Mouse (Mus musculus) limb, embryonic 13.5 days (tissue): ENCODE measurements around the gene Nr3c2. TPM values are rescaled to one million over a fixed set of nuclear protein-coding genes. Genes with fewer than 3 reads are reported as not detected.

ENCODE experiments used
- ATAC-seq: fragments of 200-750 bp; cut with Nextera tagmentation; 2 replicates; pipeline ENCODE4 v1.8.0; 2017; ENCODE audit warnings: low read depth, moderate number of reproducible peaks, moderate TSS enrichment; ENCODE audit not compliant: low FRiP score
- H3K27ac ChIP-seq: fragments of 300-500 bp; sonication (generic); 2 replicates; pipeline ENCODE4 v1.5.1; 2015; ENCODE audit warnings: inconsistent platforms, mild to moderate bottlenecking, moderate library complexity
- H3K27me3 ChIP-seq: fragments of 300-500 bp; sonication (generic); 2 replicates; pipeline ENCODE4 v1.6.1; 2015; ENCODE audit warnings: mild to moderate bottlenecking, inconsistent platforms
- H3K36me3 ChIP-seq: fragments of 300-500 bp; sonication (generic); 2 replicates; pipeline ENCODE4 v1.6.1; 2015; ENCODE audit warnings: inconsistent platforms, mild to moderate bottlenecking, moderate library complexity
- H3K4me1 ChIP-seq: fragments of 300-500 bp; sonication (generic); 2 replicates; pipeline ENCODE4 v1.6.1; 2015; ENCODE audit warnings: inconsistent platforms
- H3K4me2 ChIP-seq: fragments of 300-500 bp; sonication (generic); replicated peaks from 2 replicates; pipeline ENCODE4 v1.6.1; 2015; ENCODE audit warnings: inconsistent platforms, mild to moderate bottlenecking, moderate library complexity
- H3K4me3 ChIP-seq: fragments of 300-500 bp; sonication (generic); 2 replicates; pipeline ENCODE4 v1.5.1; 2015; ENCODE audit warnings: moderate library complexity, mild to moderate bottlenecking, inconsistent platforms
- H3K9ac ChIP-seq: fragments of 300-500 bp; sonication (generic); 2 replicates; pipeline ENCODE4 v1.6.1; 2015; ENCODE audit warnings: mild to moderate bottlenecking, inconsistent platforms
- H3K9me3 ChIP-seq: fragments of 300-500 bp; sonication (generic); 2 replicates; pipeline ENCODE4 v1.6.1; 2016; ENCODE audit warnings: inconsistent platforms
- WGBS: fragments of 180-500 bp; shearing (Covaris S2); methylation state at CpG from one replicate; pipeline ENCODE4 v1.1.7; 2015; 5-methylcytosine and 5-hydroxymethylcytosine counted together
- polyA plus RNA-seq: library from polyadenylated mRNA; unstranded; fragments of >200 nt; fragmentation: Nextera tagmentation; extraction: Ambion mirVana; gene quantifications from 2 replicates; pipeline ENCODE4 v1.2.1, GENCODE M21; 2015

The Nr3c2 gene
- polyA plus RNA-seq, 1 experiment from 2014 or later: 4.7 TPM

DNA sequence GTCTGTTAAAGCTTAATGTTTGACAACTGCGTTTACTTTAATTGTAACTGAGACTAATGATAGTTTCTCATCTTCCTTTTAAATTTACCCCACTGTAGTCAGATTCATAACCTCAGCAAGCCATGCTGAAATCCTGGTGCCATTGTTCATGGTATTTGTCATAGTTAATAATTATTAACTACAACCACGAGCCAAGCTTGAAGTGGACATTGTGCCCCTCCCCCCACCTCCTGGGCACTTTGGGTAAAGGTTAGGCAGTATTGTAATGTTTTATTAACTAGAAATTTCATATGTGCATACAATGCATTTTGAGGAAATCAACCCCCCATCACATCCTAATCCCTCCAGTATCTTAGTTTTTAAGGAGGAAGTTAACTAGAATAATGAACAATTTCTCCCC lies 201.1 kb downstream of the Nr3c2 start:
- WGBS: 87% methylated on average over 2 of the region's 2 CpGs

DNA sequence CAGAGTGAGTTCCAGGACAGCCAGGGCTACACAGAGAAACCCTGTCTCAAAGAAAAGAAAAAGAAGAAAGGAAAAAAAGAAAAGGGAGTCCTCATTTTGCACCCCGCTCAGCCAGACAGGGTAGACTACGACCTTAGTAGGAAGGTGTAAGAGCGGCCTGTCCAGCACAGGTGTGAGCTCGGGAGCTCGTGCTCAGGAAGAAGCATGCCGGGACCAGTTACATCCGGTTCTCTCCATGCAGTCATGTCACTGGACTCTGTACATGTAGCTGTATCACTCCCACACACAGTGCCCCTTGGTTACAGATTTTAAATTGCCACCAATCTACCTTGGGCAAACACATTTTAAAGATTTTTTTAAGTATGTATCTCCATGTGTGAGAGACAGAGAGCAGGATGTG lies 203.6 kb downstream of the Nr3c2 start:
- Histone ChIP-seq H3K36me3 (no peaks in the 10 kb centered on the region), H3K27ac (no peak overlapping the region), H3K4me2 (no peak overlapping the region), H3K27me3 (no peaks in the 10 kb centered on the region), H3K9me3 (no peaks in the 10 kb centered on the region), H3K9ac (no peak overlapping the region), H3K4me1 (peaks cover 5% of the 10 kb centered on the region; the same call in 1 of the 2 replicates), H3K4me3 (no peak overlapping the region)
- 91% methylated on average over 7 of the region's 7 CpGs for WGBS
- no peak for ATAC-seq

More for the DNA sequence above, 201.1 kb downstream of the Nr3c2 start:
- H3K4me1 ChIP-seq: no peaks in the 10 kb centered on the region
- no peaks in the 10 kb centered on the region for H3K27me3 ChIP-seq
- H3K4me2 ChIP-seq: no peak overlapping the region
- no peak for ATAC-seq
- H3K4me3 ChIP-seq: no peak overlapping the region
- no peak overlapping the region for H3K9ac ChIP-seq
- H3K36me3 ChIP-seq: no peaks in the 10 kb centered on the region
- H3K27ac ChIP-seq: no peak overlapping the region
- H3K9me3 ChIP-seq: no peaks in the 10 kb centered on the region

DNA sequence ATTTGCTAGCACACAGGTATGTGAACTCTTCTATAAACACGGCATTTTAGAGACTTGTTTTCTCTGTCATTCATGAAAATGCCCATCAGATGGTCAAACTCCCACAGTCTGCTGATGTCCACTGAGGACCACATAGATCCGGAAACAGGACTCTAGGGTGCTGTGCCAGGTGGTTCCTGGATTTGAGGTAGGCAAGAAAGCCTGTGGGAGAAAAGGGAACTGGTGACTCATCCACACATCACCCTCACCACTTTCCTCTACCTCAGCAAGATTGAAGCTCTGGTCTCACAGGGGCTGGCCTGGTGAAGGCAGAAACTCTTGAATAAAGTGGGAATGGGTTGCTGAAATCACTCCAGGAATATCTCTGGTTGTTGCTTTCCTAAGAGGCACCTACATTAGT lies 213.5 kb downstream of the Nr3c2 start:
- 79% methylated on average over 2 of the region's 2 CpGs for WGBS
- Histone ChIP-seq H3K9me3 (no peaks in the 10 kb centered on the region), H3K27me3 (no peaks in the 10 kb centered on the region), H3K36me3 (no peaks in the 10 kb centered on the region), H3K27ac (no peak overlapping the region), H3K9ac (no peak overlapping the region), H3K4me1 (no peaks in the 10 kb centered on the region), H3K4me3 (no peak overlapping the region), H3K4me2 (no peak overlapping the region)
- no peak for ATAC-seq

- no peak overlapping the region for H3K9ac ChIP-seq
- H3K4me3 ChIP-seq: no peak overlapping the region
- no peak overlapping the region for H3K4me2 ChIP-seq
- H3K27ac ChIP-seq: no peak overlapping the region
- H3K4me1 ChIP-seq: no peaks in the 10 kb centered on the region
- H3K36me3 ChIP-seq: no peaks in the 10 kb centered on the region
- no peak for ATAC-seq
- no peaks in the 10 kb centered on the region for H3K27me3 ChIP-seq
- 87% methylated on average over 10 of the region's 10 CpGs for WGBS
- no peaks in the 10 kb centered on the region for H3K9me3 ChIP-seq
Measured at GRCm38 (mm10) chr8:77114769-77115168, 215.5 kb downstream of the Nr3c2 start.

GRCm38 (mm10) chr8:77116419-77117079 lies 217.3 kb downstream of the Nr3c2 start:
- Histone ChIP-seq H3K9ac (no peak overlapping the region), H3K4me3 (no peak overlapping the region), H3K4me2 (no peak overlapping the region), H3K36me3 (no peaks in the 10 kb centered on the region), H3K4me1 (peaks cover 10% of the 10 kb centered on the region), H3K27me3 (no peaks in the 10 kb centered on the region), H3K9me3 (no peaks in the 10 kb centered on the region), H3K27ac (no peak overlapping the region)
- WGBS: 77% methylated on average over 7 of the region's 7 CpGs
- ATAC-seq: no peak

DNA sequence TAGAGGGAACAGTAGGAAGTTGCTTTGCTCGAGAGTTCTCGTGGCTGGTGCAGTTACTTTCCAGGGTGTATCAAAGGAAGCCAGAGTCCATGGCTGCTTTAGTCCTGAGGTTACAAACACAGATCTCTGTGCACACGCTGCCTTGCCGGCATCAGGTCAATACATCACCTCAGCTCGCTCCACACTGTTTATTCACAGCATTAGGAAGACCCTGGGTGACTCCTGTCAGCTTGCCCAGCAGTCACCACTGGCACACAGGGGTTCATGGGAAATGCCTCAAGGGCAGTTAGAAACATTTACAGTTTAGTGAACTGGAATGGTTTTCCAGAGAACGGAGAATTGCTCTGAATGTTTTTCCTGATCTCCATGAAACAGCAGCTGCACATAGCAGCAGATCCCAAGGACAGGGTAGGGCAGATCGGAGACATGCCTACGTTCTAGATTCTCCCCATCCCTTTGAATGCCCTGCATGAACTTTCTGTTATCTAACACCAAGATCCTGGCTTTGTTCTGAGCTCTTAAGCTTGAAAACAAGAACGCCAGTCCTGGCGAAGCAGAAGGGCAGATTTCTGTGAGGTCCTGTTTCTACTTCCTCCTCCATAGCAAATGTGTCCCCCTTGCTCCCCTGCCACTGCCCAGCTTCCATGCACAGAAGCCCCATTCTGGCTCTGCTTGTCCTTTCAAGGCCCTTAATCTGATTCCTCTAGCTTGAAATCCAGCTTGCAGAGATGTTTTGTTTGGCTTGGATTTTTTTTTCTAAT lies 221.7 kb downstream of the Nr3c2 start:
- no peak for ATAC-seq
- H3K27ac ChIP-seq: peak overlapping the region; percentile 34; the same call in 1 of the 2 replicates
- WGBS: 39% methylated on average over 10 of the region's 10 CpGs

GRCm38 (mm10) chr8:77121571-77121890 lies 222.3 kb downstream of the Nr3c2 start:
- no peaks in the 10 kb centered on the region for H3K27me3 ChIP-seq
- H3K4me1 ChIP-seq: peaks cover 12% of the 10 kb centered on the region
- H3K4me3 ChIP-seq: no peak overlapping the region
- ATAC-seq: no peak
- no peak overlapping the region for H3K4me2 ChIP-seq
- no peak overlapping the region for H3K9ac ChIP-seq
- no peak overlapping the region; the same call in 1 of the 2 replicates for H3K27ac ChIP-seq
- WGBS: 17% methylated on average over 1 of the region's 1 CpGs
- H3K9me3 ChIP-seq: no peaks in the 10 kb centered on the region
- no peaks in the 10 kb centered on the region for H3K36me3 ChIP-seq

More for the DNA sequence above, 221.7 kb downstream of the Nr3c2 start:
- Histone ChIP-seq H3K9ac (no peak overlapping the region), H3K4me2 (no peak overlapping the region), H3K9me3 (no peaks in the 10 kb centered on the region), H3K27me3 (no peaks in the 10 kb centered on the region), H3K36me3 (no peaks in the 10 kb centered on the region), H3K4me1 (peaks cover 12% of the 10 kb centered on the region), H3K4me3 (no peak overlapping the region)

GRCm38 (mm10) chr8:77122300-77122699 lies 223.1 kb downstream of the Nr3c2 start:
- WGBS: 80% methylated on average over 5 of the region's 5 CpGs
- no peak for ATAC-seq
- Histone ChIP-seq H3K4me2 (no peak overlapping the region), H3K27ac (no peak overlapping the region), H3K9me3 (no peaks in the 10 kb centered on the region), H3K4me1 (peaks cover 12% of the 10 kb centered on the region), H3K9ac (no peak overlapping the region), H3K27me3 (no peaks in the 10 kb centered on the region), H3K4me3 (no peak overlapping the region), H3K36me3 (no peaks in the 10 kb centered on the region)

GRCm38 (mm10) chr8:77125777-77126176 lies 226.5 kb downstream of the Nr3c2 start:
- Histone ChIP-seq H3K27me3 (no peaks in the 10 kb centered on the region), H3K9ac (no peak overlapping the region), H3K4me1 (peaks cover 10% of the 10 kb centered on the region), H3K4me2 (no peak overlapping the region), H3K36me3 (no peaks in the 10 kb centered on the region), H3K4me3 (no peak overlapping the region), H3K9me3 (no peaks in the 10 kb centered on the region; the same call in 1 of the 2 replicates), H3K27ac (no peak overlapping the region)
- WGBS: 90% methylated on average over 7 of the region's 7 CpGs
- no peak for ATAC-seq

DNA sequence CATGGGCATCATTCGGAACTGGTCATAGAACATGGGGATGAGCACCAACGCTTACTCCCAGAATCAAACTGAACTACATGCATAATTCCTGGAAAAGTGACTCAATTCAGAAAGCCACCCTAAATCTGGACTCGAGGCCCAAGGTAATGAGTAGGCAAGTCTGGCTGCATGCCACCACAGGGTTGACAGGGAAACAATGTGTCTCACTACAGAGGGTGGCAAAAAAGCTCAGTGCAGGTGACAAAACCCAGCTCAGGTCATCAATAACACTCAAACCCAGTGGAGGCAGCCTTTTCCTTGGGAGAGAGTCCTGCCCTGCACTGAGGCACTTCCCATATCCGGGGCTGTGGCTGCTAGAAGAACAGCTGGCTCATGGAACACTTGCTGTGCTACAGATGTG lies 228.8 kb downstream of the Nr3c2 start:
- peaks cover 4% of the 10 kb centered on the region for H3K4me1 ChIP-seq
- no peaks in the 10 kb centered on the region for H3K36me3 ChIP-seq
- no peaks in the 10 kb centered on the region; the same call in 1 of the 2 replicates for H3K9me3 ChIP-seq
- H3K4me3 ChIP-seq: no peak overlapping the region
- no peak for ATAC-seq
- H3K27me3 ChIP-seq: no peaks in the 10 kb centered on the region
- 87% methylated on average over 4 of the region's 4 CpGs for WGBS
- H3K4me2 ChIP-seq: no peak overlapping the region
- no peak overlapping the region for H3K27ac ChIP-seq
- no peak overlapping the region for H3K9ac ChIP-seq

- H3K9ac ChIP-seq: no peak overlapping the region
- no peaks in the 10 kb centered on the region for H3K36me3 ChIP-seq
- peaks cover 9% of the 10 kb centered on the region for H3K4me1 ChIP-seq
- H3K9me3 ChIP-seq: peaks cover 8% of the 10 kb centered on the region; the same call in 1 of the 2 replicates
- peak overlapping the region; percentile 19 for H3K4me2 ChIP-seq
- H3K27ac ChIP-seq: no peak overlapping the region
- no peak overlapping the region for H3K4me3 ChIP-seq
- 29% methylated on average over 11 of the region's 11 CpGs for WGBS
- no peaks in the 10 kb centered on the region for H3K27me3 ChIP-seq
- ATAC-seq: no peak
Measured at GRCm38 (mm10) chr8:77132903-77133637, 233.8 kb downstream of the Nr3c2 start.

- Histone ChIP-seq H3K27ac (no peak overlapping the region), H3K4me3 (no peak overlapping the region), H3K9ac (no peak overlapping the region), H3K4me1 (peaks cover 9% of the 10 kb centered on the region), H3K4me2 (no peak overlapping the region), H3K36me3 (no peaks in the 10 kb centered on the region), H3K9me3 (peaks cover 8% of the 10 kb centered on the region; the same call in 1 of the 2 replicates), H3K27me3 (no peaks in the 10 kb centered on the region)
- peak; percentile 54; the same call in 1 of the 2 replicates for ATAC-seq
- 36% methylated on average over 7 of the region's 7 CpGs for WGBS
Measured at GRCm38 (mm10) chr8:77133797-77134385, 234.6 kb downstream of the Nr3c2 start.
